Mouse (Mus musculus) hindbrain, embryonic 10.5 days (tissue): Measurements from ENCODE around the gene Sprr2a1. TPM values are rescaled to one million over a fixed set of nuclear protein-coding genes. Genes with fewer than 3 reads are reported as not detected.
"Not testable (repeated sequence)": the region's sequence is repeated elsewhere in the genome, so short reads cannot be mapped to it uniquely, and the experiment has no call there.

Experiments used
- DNase-seq: peaks from one replicate; pipeline ENCODE4 v3.0.0-alpha.2; 2017; ENCODE audit warnings: low spot score
- H3K27ac ChIP-seq: fragments of 300-500 bp; sonication (generic); 2 replicates; pipeline ENCODE4 v1.5.1; 2016; ENCODE audit warnings: mild to moderate bottlenecking, moderate library complexity
- H3K27me3 ChIP-seq: fragments of 300-500 bp; sonication (generic); 2 replicates; pipeline ENCODE4 v1.6.1; 2016; ENCODE audit warnings: mild to moderate bottlenecking; ENCODE audit not compliant: poor library complexity, insufficient read depth, severe bottlenecking
- H3K36me3 ChIP-seq: fragments of 300-500 bp; sonication (generic); 2 replicates; pipeline ENCODE4 v1.6.1; 2016; ENCODE audit warnings: mild to moderate bottlenecking, moderate library complexity
- H3K4me1 ChIP-seq: fragments of 300-500 bp; sonication (generic); replicated peaks from 2 replicates; pipeline ENCODE4 v1.6.1; 2016; ENCODE audit warnings: mild to moderate bottlenecking
- H3K4me3 ChIP-seq: fragments of 300-500 bp; sonication (generic); 2 replicates; pipeline ENCODE4 v1.5.1; 2016; ENCODE audit warnings: mild to moderate bottlenecking, moderate library complexity
- H3K9me3 ChIP-seq: fragments of 300-500 bp; sonication (generic); 2 replicates; pipeline ENCODE4 v1.6.1; 2016; ENCODE audit warnings: mild to moderate bottlenecking, moderate library complexity
- WGBS: fragments of 180-500 bp; shearing (Covaris S2); methylation state at CpG from one replicate; pipeline ENCODE4 v1.1.7; 2016; 5-methylcytosine and 5-hydroxymethylcytosine counted together
- polyA plus RNA-seq: library from polyadenylated mRNA; unstranded; fragments of >200 nt; fragmentation: Nextera tagmentation; extraction: Ambion mirVana; gene quantifications from 2 replicates; pipeline ENCODE4 v1.2.1, GENCODE M21; 2016

Gene Sprr2a1
- polyA plus RNA-seq, 1 experiment from 2014 or later: not detected

GRCm38 (mm10) chr3:92244833-92245232 lies 29.2 kb downstream of the Sprr2a1 start:
- not testable (repeated sequence) for H3K9me3 ChIP-seq, H3K27ac ChIP-seq, H3K4me1 ChIP-seq

GRCm38 (mm10) chr3:92246245-92246644 lies 30.6 kb downstream of the Sprr2a1 start:
- not testable (repeated sequence) for DNase-seq, H3K36me3 ChIP-seq, H3K27ac ChIP-seq, H3K4me1 ChIP-seq, H3K9me3 ChIP-seq, H3K27me3 ChIP-seq, H3K4me3 ChIP-seq
- no CpG with 5 or more reads among the region's 10 CpGs for WGBS

More at GRCm38 (mm10) chr3:92244833-92245232, 29.2 kb downstream of the Sprr2a1 start:
- not testable (repeated sequence) for DNase-seq, H3K36me3 ChIP-seq, H3K4me3 ChIP-seq, H3K27me3 ChIP-seq

GRCm38 (mm10) chr3:92248494-92248893 lies 32.9 kb downstream of the Sprr2a1 start:
- not testable (repeated sequence) for H3K4me1 ChIP-seq, H3K27ac ChIP-seq, DNase-seq, H3K36me3 ChIP-seq, H3K27me3 ChIP-seq, H3K4me3 ChIP-seq, H3K9me3 ChIP-seq

GRCm38 (mm10) chr3:92250450-92250849 lies 34.9 kb downstream of the Sprr2a1 start:
- H3K27me3 ChIP-seq, H3K4me1 ChIP-seq, H3K36me3 ChIP-seq, DNase-seq, H3K27ac ChIP-seq, H3K9me3 ChIP-seq, H3K4me3 ChIP-seq: not testable (repeated sequence)
- WGBS: 93% methylated on average over 1 of the region's 2 CpGs

GRCm38 (mm10) chr3:92253860-92254259 lies 38.3 kb downstream of the Sprr2a1 start:
- not testable (repeated sequence) for H3K4me3 ChIP-seq, H3K27me3 ChIP-seq, H3K4me1 ChIP-seq, H3K36me3 ChIP-seq, DNase-seq, H3K9me3 ChIP-seq, H3K27ac ChIP-seq
- WGBS: no CpG with 5 or more reads among the region's 8 CpGs

GRCm38 (mm10) chr3:92258526-92258925 lies 42.9 kb downstream of the Sprr2a1 start:
- H3K36me3 ChIP-seq, H3K27me3 ChIP-seq, H3K4me1 ChIP-seq, H3K27ac ChIP-seq, DNase-seq, H3K4me3 ChIP-seq, H3K9me3 ChIP-seq: not testable (repeated sequence)

- not testable (repeated sequence) for DNase-seq, H3K4me3 ChIP-seq, H3K4me1 ChIP-seq, H3K36me3 ChIP-seq, H3K27ac ChIP-seq, H3K27me3 ChIP-seq, H3K9me3 ChIP-seq
- WGBS: no CpG with 5 or more reads among the region's 2 CpGs
These were observed 47.9 kb downstream of the Sprr2a1 start for GRCm38 (mm10) chr3:92263462-92263861.

Other genes starting within 250 kb of the Sprr2a1 start
- gene Pglyrp3, start 201.2 kb upstream of the Sprr2a1 start, polyA plus RNA-seq: not detected in 2 replicates
- 0.46 and 1.7 TPM in 2 replicates for gene Lor, start 132.7 kb upstream of the Sprr2a1 start, polyA plus RNA-seq
- not detected in 2 replicates for gene Prr9, start 91.9 kb upstream of the Sprr2a1 start, polyA plus RNA-seq
- not detected in 2 replicates for gene Lelp1, start 73.1 kb upstream of the Sprr2a1 start, polyA plus RNA-seq
- gene Sprr2a2, start 121 bp downstream of the Sprr2a1 start, polyA plus RNA-seq: not detected in 2 replicates
- gene Sprr2a3, start 69.6 kb downstream of the Sprr2a1 start, polyA plus RNA-seq: not detected in 2 replicates
- gene Sprr2b, start 100.8 kb downstream of the Sprr2a1 start, polyA plus RNA-seq: not detected in 2 replicates
- not detected in 2 replicates for gene Sprr2d, start 123.3 kb downstream of the Sprr2a1 start, polyA plus RNA-seq
- not detected in 2 replicates for gene Sprr2e, start 136.3 kb downstream of the Sprr2a1 start, polyA plus RNA-seq
- gene Sprr2f, start 149.4 kb downstream of the Sprr2a1 start, polyA plus RNA-seq: not detected in 2 replicates
- gene Sprr2h, start 169.9 kb downstream of the Sprr2a1 start, polyA plus RNA-seq: not detected in 2 replicates
- gene Sprr2i, start 192.2 kb downstream of the Sprr2a1 start, polyA plus RNA-seq: not detected in 2 replicates
- gene Sprr2j-ps, start 202.3 kb downstream of the Sprr2a1 start, polyA plus RNA-seq: not detected in 2 replicates
- gene Gm9774, start 213.6 kb downstream of the Sprr2a1 start, polyA plus RNA-seq: 8.3 and 9.8 TPM in 2 replicates
- gene Sprr2k, start 216.8 kb downstream of the Sprr2a1 start, polyA plus RNA-seq: not detected in 2 replicates
- gene Sprr1b, start 223.0 kb downstream of the Sprr2a1 start, polyA plus RNA-seq: not detected in 2 replicates
- not detected in 2 replicates for gene Sprr3, start 242.9 kb downstream of the Sprr2a1 start, polyA plus RNA-seq